Mouse (Mus musculus) heart, embryonic 16.5 days (tissue): ENCODE data around the gene Adra2c. TPM values are rescaled to one million over a fixed set of nuclear protein-coding genes. Genes with fewer than 3 reads are reported as not detected.

Source experiments
- ATAC-seq: fragments of 200-750 bp; cut with Nextera tagmentation; replicated peaks from 2 replicates; pipeline ENCODE4 v1.8.0; 2017; ENCODE audit warnings: moderate number of reproducible peaks; ENCODE audit not compliant: insufficient read depth, low FRiP score; ENCODE audit errors: extremely low read depth
- H3K27ac ChIP-seq: fragments of 300-500 bp; sonication (generic); 2 replicates; pipeline ENCODE4 v1.5.1; 2014; ENCODE audit warnings: mild to moderate bottlenecking, low read length, control low read depth, moderate library complexity
- H3K27me3 ChIP-seq: fragments of 300-500 bp; sonication (generic); 2 replicates; pipeline ENCODE4 v1.6.1; 2014; ENCODE audit warnings: low read length, mixed read lengths; ENCODE audit not compliant: control insufficient read depth, insufficient read depth
- H3K36me3 ChIP-seq: fragments of 300-500 bp; sonication (generic); 2 replicates; pipeline ENCODE4 v1.6.1; 2014; ENCODE audit not compliant: control insufficient read depth, insufficient read depth
- H3K4me1 ChIP-seq: fragments of 300-500 bp; sonication (generic); 2 replicates; pipeline ENCODE4 v1.6.1; 2014; ENCODE audit warnings: low read length, mixed read lengths; ENCODE audit not compliant: control insufficient read depth, insufficient read depth
- H3K4me2 ChIP-seq: fragments of 300-500 bp; sonication (generic); 2 replicates; pipeline ENCODE4 v1.6.1; 2014; ENCODE audit warnings: low read depth, mild to moderate bottlenecking, control low read depth, low read length
- H3K4me3 ChIP-seq: fragments of 300-500 bp; sonication (generic); 2 replicates; pipeline ENCODE4 v1.5.1; 2014; ENCODE audit warnings: mild to moderate bottlenecking, control low read depth, low read length
- H3K9ac ChIP-seq: fragments of 300-500 bp; sonication (generic); 2 replicates; pipeline ENCODE4 v1.6.1; 2014; ENCODE audit warnings: low read length, control low read depth
- H3K9me3 ChIP-seq: fragments of 300-500 bp; sonication (generic); replicated peaks from 2 replicates; pipeline ENCODE4 v1.6.1; 2016; ENCODE audit warnings: low read length; ENCODE audit not compliant: control insufficient read depth
- WGBS: fragments of 180-500 bp; shearing (Covaris S2); extraction: QIAGEN DNeasy Blood & Tissue Kit; methylation state at CpG from one replicate; pipeline ENCODE4 v1.1.7; 2014; 5-methylcytosine and 5-hydroxymethylcytosine counted together
- polyA plus RNA-seq: library from polyadenylated mRNA; unstranded; fragments of >200 nt; fragmentation: Nextera tagmentation; extraction: Ambion mirVana; gene quantifications from 2 replicates; pipeline ENCODE4 v1.2.1, GENCODE M21; 2015

Gene Adra2c
- polyA plus RNA-seq, 1 experiment from 2014 or later, result 0.04 TPM

DNA sequence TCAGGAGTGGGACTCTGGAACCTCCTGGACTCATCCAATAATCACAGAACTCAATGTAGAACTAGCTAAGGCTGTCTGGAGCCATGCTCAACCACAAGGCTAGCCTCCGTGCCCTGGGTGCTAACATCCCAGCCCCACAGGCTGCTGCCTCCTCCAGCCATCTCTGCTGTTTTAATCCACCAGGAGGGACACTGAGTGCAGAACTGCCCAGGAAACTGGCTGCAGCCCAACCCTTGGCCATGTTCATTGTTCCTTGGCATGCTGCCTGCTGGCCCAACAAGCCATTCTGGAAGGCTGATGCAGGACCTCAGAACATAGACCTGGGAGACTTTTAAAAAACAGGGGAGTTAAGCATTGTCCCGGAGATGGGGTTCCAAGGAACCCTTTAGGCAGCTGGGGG, 42.5 kb downstream of the Adra2c start:
- peaks cover 10% of the 10 kb centered on the region for H3K27me3 ChIP-seq
- 63% methylated on average over 2 of the region's 2 CpGs for WGBS
- H3K9ac ChIP-seq, result no peak overlapping the region
- peaks cover 6% of the 10 kb centered on the region; the same call in 1 of the 2 replicates for H3K4me1 ChIP-seq
- H3K27ac ChIP-seq, result no peak overlapping the region
- H3K4me3 ChIP-seq, result no peak overlapping the region
- no peaks in the 10 kb centered on the region for H3K36me3 ChIP-seq
- H3K9me3 ChIP-seq, result no peaks in the 10 kb centered on the region
- no peak overlapping the region for H3K4me2 ChIP-seq
- ATAC-seq, result no peak

DNA sequence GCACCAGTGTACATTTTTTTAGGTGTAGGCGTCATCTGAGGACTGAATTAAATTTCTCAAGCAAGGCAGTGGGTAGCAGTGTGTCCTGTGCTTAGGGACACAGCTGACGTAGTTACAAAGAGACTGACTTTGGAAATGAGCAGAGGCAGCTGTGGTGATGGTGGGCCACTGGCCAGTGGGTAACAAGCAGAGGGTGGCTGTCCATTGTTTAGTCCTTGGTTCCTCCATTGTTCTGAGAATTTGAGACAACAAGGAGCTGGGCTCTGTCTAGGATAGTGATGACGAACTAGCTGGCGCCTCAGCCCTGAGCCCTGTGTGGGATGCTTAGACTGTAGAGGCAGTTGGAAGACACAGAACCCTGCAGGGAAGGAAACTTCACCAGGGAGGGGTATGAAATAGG, 52.7 kb downstream of the Adra2c start:
- H3K9ac ChIP-seq, result no peak overlapping the region
- no peak overlapping the region for H3K4me3 ChIP-seq
- H3K36me3 ChIP-seq, result no peaks in the 10 kb centered on the region
- no peak for ATAC-seq
- H3K4me2 ChIP-seq, result no peak overlapping the region
- 65% methylated on average over 4 of the region's 4 CpGs for WGBS
- H3K27ac ChIP-seq, result no peak overlapping the region
- peaks cover 16% of the 10 kb centered on the region for H3K27me3 ChIP-seq
- no peaks in the 10 kb centered on the region for H3K4me1 ChIP-seq
- H3K9me3 ChIP-seq, result no peaks in the 10 kb centered on the region; the same call in 1 of the 2 replicates

Other genes with a start within 250 kb of the Adra2c start
- gene Hgfac, start 236.8 kb upstream of the Adra2c start, polyA plus RNA-seq, result 0.42 and 0.88 TPM in 2 replicates
- gene Dok7, start 221.6 kb upstream of the Adra2c start, polyA plus RNA-seq, result 14.9 and 17.3 TPM in 2 replicates
- gene Lrpap1, start 172.6 kb upstream of the Adra2c start, polyA plus RNA-seq, result 113 and 131 TPM in 2 replicates
- not detected in 2 replicates for gene Hmx1, start 110.8 kb downstream of the Adra2c start, polyA plus RNA-seq
- 7.7 and 7.9 TPM in 2 replicates for gene Cpz, start 247.4 kb downstream of the Adra2c start, polyA plus RNA-seq